Mouse (Mus musculus) olfactory bulb, adult 2 months (tissue): ENCODE results near the gene Ddx54. TPM values are rescaled to one million over a fixed set of nuclear protein-coding genes. Genes with fewer than 3 reads are reported as not detected.

Experiments used
- H3K27ac ChIP-seq: fragments of 200-500 bp; 2 replicates; pipeline ENCODE4 v1.5.1; 2012; ENCODE audit warnings: low read depth, low read length; ENCODE audit not compliant: insufficient read depth
- H3K4me1 ChIP-seq: fragments of 200-500 bp; 2 replicates; pipeline ENCODE4 v1.6.1; 2012; ENCODE audit warnings: low read length; ENCODE audit not compliant: control insufficient read depth, insufficient read depth
- H3K4me3 ChIP-seq: fragments of 200-500 bp; 2 replicates; pipeline ENCODE4 v1.5.1; 2012; ENCODE audit warnings: mild to moderate bottlenecking, low read depth, low read length, moderate library complexity; ENCODE audit not compliant: insufficient read depth
- CTCF ChIP-seq: fragments of 200-500 bp; IDR thresholded peaks from 2 replicates; pipeline ENCODE4 v1.5.1; 2012; ENCODE audit warnings: low read depth, mild to moderate bottlenecking, low read length, moderate library complexity; ENCODE audit not compliant: insufficient read depth
- POLR2A ChIP-seq: fragments of 200-500 bp; IDR thresholded peaks from 2 replicates; pipeline ENCODE4 v1.6.1; 2012; ENCODE audit warnings: mild to moderate bottlenecking, low read depth, low read length, moderate library complexity; ENCODE audit not compliant: insufficient read depth
- WGBS: fragments of 180-500 bp; shearing (Covaris S2); methylation state at CpG from one replicate; pipeline ENCODE4 v1.1.7; 2018; 5-methylcytosine and 5-hydroxymethylcytosine counted together
- polyA plus RNA-seq: library from polyadenylated mRNA; stranded (reverse); fragments of >200 nt; gene quantifications from 2 replicates; pipeline ENCODE4 v1.2.4, GENCODE M21; 2012; ENCODE audit warnings: low replicate concordance; ENCODE audit not compliant: missing spikeins, insufficient read depth, insufficient read length

Gene Ddx54
- polyA plus RNA-seq, 1 experiment: not detected

GRCm38 (mm10) chr5:120620375-120621077, 8.0 kb downstream of the Ddx54 start:
- Histone ChIP-seq H3K4me1 (peaks cover 16% of the 10 kb centered on the region), H3K4me3 (no peak overlapping the region), H3K27ac (no peak overlapping the region)
- WGBS: 70% methylated on average over 18 of the region's 18 CpGs
- TF ChIP-seq CTCF (peak; percentile 94), POLR2A (no peak)

- WGBS: 50% methylated on average over 23 of the region's 23 CpGs
- H3K27ac ChIP-seq: no peak overlapping the region
- peaks cover 16% of the 10 kb centered on the region for H3K4me1 ChIP-seq
- H3K4me3 ChIP-seq: no peak overlapping the region
- TF ChIP-seq CTCF: no peak
- TF ChIP-seq POLR2A: no peak
Observed at GRCm38 (mm10) chr5:120621078-120621765, 8.7 kb downstream of the Ddx54 start.

- 50% methylated on average over 10 of the region's 10 CpGs for WGBS
- H3K27ac ChIP-seq: no peak overlapping the region
- peaks cover 16% of the 10 kb centered on the region for H3K4me1 ChIP-seq
- no peak for TF ChIP-seq CTCF
- TF ChIP-seq POLR2A: no peak
- no peak overlapping the region for H3K4me3 ChIP-seq
Observed at GRCm38 (mm10) chr5:120621846-120622197, 9.3 kb downstream of the Ddx54 start.

GRCm38 (mm10) chr5:120622198-120622851, 9.8 kb downstream of the Ddx54 start:
- peaks cover 16% of the 10 kb centered on the region for H3K4me1 ChIP-seq
- no peak overlapping the region for H3K4me3 ChIP-seq
- 54% methylated on average over 5 of the region's 5 CpGs for WGBS
- no peak overlapping the region for H3K27ac ChIP-seq
- TF ChIP-seq CTCF: no peak
- no peak for TF ChIP-seq POLR2A

- Histone ChIP-seq H3K4me3 (no peak overlapping the region), H3K27ac (no peak overlapping the region), H3K4me1 (peaks cover 16% of the 10 kb centered on the region)
- TF ChIP-seq POLR2A (no peak), CTCF (no peak)
- 78% methylated on average over 10 of the region's 10 CpGs for WGBS
Observed at GRCm38 (mm10) chr5:120624427-120624826, 11.9 kb downstream of the Ddx54 start.

- no peak overlapping the region for H3K4me3 ChIP-seq
- no peak overlapping the region for H3K27ac ChIP-seq
- 61% methylated on average over 19 of the region's 19 CpGs for WGBS
- peaks cover 13% of the 10 kb centered on the region for H3K4me1 ChIP-seq
- no peak for TF ChIP-seq POLR2A
- no peak for TF ChIP-seq CTCF
Observed at GRCm38 (mm10) chr5:120626399-120626798, 13.9 kb downstream of the Ddx54 start.

- no peak for TF ChIP-seq CTCF
- no peak for TF ChIP-seq POLR2A
- peaks cover 7% of the 10 kb centered on the region for H3K4me1 ChIP-seq
- H3K27ac ChIP-seq: no peak overlapping the region
- H3K4me3 ChIP-seq: no peak overlapping the region
- 92% methylated on average over 15 of the region's 15 CpGs for WGBS
Observed at GRCm38 (mm10) chr5:120627515-120628300, 15.2 kb downstream of the Ddx54 start.

- WGBS: 66% methylated on average over 7 of the region's 7 CpGs
- TF ChIP-seq CTCF: no peak
- no peak for TF ChIP-seq POLR2A
- H3K27ac ChIP-seq: no peak overlapping the region
- H3K4me3 ChIP-seq: no peak overlapping the region
- peaks cover 7% of the 10 kb centered on the region for H3K4me1 ChIP-seq
Observed at GRCm38 (mm10) chr5:120628624-120629023, 16.1 kb downstream of the Ddx54 start.
